Mouse (Mus musculus) ES-E14 (cell line): ENCODE data around the gene Sertad1. TPM values are rescaled to one million over a fixed set of nuclear protein-coding genes. Genes with fewer than 3 reads are reported as not detected.

Experiments
- DNase-seq: peaks from one replicate; pipeline ENCODE4 v3.0.0-alpha.2; 2013; ENCODE audit warnings: low read depth, low spot score
- H3K27ac ChIP-seq: 2 replicates; pipeline ENCODE4 v1.5.1; 2012; ENCODE audit warnings: low read depth, mild to moderate bottlenecking, low read length, moderate library complexity, mixed read lengths; ENCODE audit not compliant: poor library complexity, insufficient read depth, severe bottlenecking
- H3K36me3 ChIP-seq: 2 replicates; pipeline ENCODE4 v1.6.1; 2012; ENCODE audit warnings: mild to moderate bottlenecking, low read length, moderate library complexity, mixed read lengths; ENCODE audit not compliant: control insufficient read depth, poor library complexity, insufficient read depth, severe bottlenecking
- H3K4me1 ChIP-seq, 2 experiments: fragments of 150-350 bp in 1 of 2; sonication (generic) in 1 of 2; 2 replicates each; pipeline ENCODE4 v1.6.1; 2012; ENCODE audit warnings: low read length in 2 of 2, mild to moderate bottlenecking in 1 of 2, mixed read lengths in 1 of 2; ENCODE audit not compliant: control insufficient read depth in 2 of 2, insufficient read depth in 2 of 2, poor library complexity in 1 of 2
- H3K4me3 ChIP-seq, 2 experiments: fragments of 150-350 bp in 1 of 2; sonication (generic) in 1 of 2; 2 replicates each; pipeline ENCODE4 v1.5.1; 2012; ENCODE audit warnings: low read length in 2 of 2, low read depth in 1 of 2, mild to moderate bottlenecking in 1 of 2, mixed read lengths in 1 of 2; ENCODE audit not compliant: insufficient read depth in 1 of 2, poor library complexity in 1 of 2, severe bottlenecking in 1 of 2
- H3K9ac ChIP-seq: 2 replicates; pipeline ENCODE4 v1.6.1; 2012; ENCODE audit warnings: low read depth, mild to moderate bottlenecking, low read length, mixed read lengths; ENCODE audit not compliant: poor library complexity, insufficient read depth, severe bottlenecking
- H3K9me3 ChIP-seq: fragments of 150-350 bp; sonication (generic); 2 replicates; pipeline ENCODE4 v1.6.1; 2012; ENCODE audit warnings: low read depth, mild to moderate bottlenecking, low read length; ENCODE audit not compliant: control insufficient read depth, insufficient read depth
- CHD2 ChIP-seq: IDR thresholded peaks from 2 replicates; pipeline ENCODE4 v1.6.1; 2014; ENCODE audit warnings: mild to moderate bottlenecking, low read depth, low read length, inconsistent platforms
- HCFC1 ChIP-seq: IDR thresholded peaks from 2 replicates; pipeline ENCODE4 v1.6.1; 2012; ENCODE audit warnings: low read length, inconsistent platforms, borderline replicate concordance; ENCODE audit not compliant: insufficient read depth
- MAFK ChIP-seq: IDR thresholded peaks from 2 replicates; pipeline ENCODE4 v1.6.1; 2014; ENCODE audit warnings: mild to moderate bottlenecking, low read depth, low read length, inconsistent platforms; ENCODE audit not compliant: insufficient read depth
- ZC3H11A ChIP-seq: IDR thresholded peaks from 2 replicates; pipeline ENCODE4 v1.6.1; 2012; ENCODE audit warnings: low read depth, mild to moderate bottlenecking, inconsistent platforms, low read length, borderline replicate concordance
- ZNF384 ChIP-seq: IDR thresholded peaks from 2 replicates; pipeline ENCODE4 v1.6.1; 2012; ENCODE audit warnings: low read depth, low read length, inconsistent platforms
- in situ Hi-C, 2 experiments: fragments of 600-800 bp; cut with MboI; formaldehyde crosslinking; loops; one replicate each; pipeline ENCODE4 v1.15.1; 2025; ENCODE audit warnings: low sequenced_read_pairs in 2 of 2, inconsistent platforms in 1 of 2; ENCODE audit not compliant: unreplicated experiment in 2 of 2
- total RNA-seq: library from RNA; depleted of rRNA; stranded (reverse); fragments of 300-350 nt; gene quantifications from 2 replicates; pipeline ENCODE4 v1.2.3, GENCODE M21; 2012

Gene Sertad1
- total RNA-seq, 1 experiment: 25.1 TPM

GRCm38 (mm10) chr7:27455273-27455672, 31.4 kb upstream of the Sertad1 start:
- in situ Hi-C loops: no loop called here
- TF ChIP-seq ZNF384 (0 out of 2 replicates have a peak, but pooled peaks have one; percentile 55), MAFK (no peak)
- no peaks in the 10 kb centered on the region for H3K9me3 ChIP-seq
- no peak overlapping the region for H3K27ac ChIP-seq
- H3K4me3 ChIP-seq: no peak overlapping the region
- DNase-seq: no peak
- peaks cover 3% of the 10 kb centered on the region; the same call in 1 of the 2 replicates for H3K36me3 ChIP-seq
- H3K4me1 ChIP-seq: peaks cover 0 to 4% of the 10 kb centered on the region in 2 experiments; a peak in 2 of 4 replicates
- no peak overlapping the region for H3K9ac ChIP-seq

DNA sequence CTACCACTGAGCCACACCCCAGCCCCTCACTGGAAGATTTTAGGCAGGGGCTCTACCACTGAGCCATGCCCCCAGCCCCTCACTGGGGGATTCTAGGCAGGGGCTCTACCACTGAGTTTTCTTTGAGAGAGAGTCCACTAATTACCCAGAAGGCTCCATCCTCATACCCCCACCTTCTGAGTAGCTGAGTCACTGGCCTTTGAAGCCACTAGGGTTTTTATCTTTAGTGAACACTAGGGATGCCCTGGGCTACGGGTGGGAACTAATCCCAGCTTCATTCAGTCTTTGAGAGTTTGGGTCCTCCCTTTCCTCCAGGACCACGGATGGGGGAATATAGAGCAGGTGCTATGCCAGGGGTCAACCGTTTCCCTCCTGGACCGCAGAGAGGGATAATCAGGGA, 28.1 kb upstream of the Sertad1 start:
- no peak for DNase-seq
- TF ChIP-seq HCFC1 (no peak), ZNF384 (no peak), ZC3H11A (no peak), CHD2 (no peak), MAFK (no peak)
- in situ Hi-C loops: no loop called here

GRCm38 (mm10) chr7:27459640-27460039, 27.1 kb upstream of the Sertad1 start:
- in situ Hi-C loops: no loop called here
- no peak overlapping the region for H3K9ac ChIP-seq

More for the DNA sequence above, 28.1 kb upstream of the Sertad1 start:
- no peak overlapping the region for H3K4me3 ChIP-seq
- peaks cover 5% of the 10 kb centered on the region; the same call in 1 of the 2 replicates for H3K36me3 ChIP-seq
- H3K9me3 ChIP-seq: no peaks in the 10 kb centered on the region
- no peak overlapping the region for H3K27ac ChIP-seq
- H3K9ac ChIP-seq: no peak overlapping the region
- peaks cover 0 to 4% of the 10 kb centered on the region in 2 experiments; a peak in 2 of 4 replicates for H3K4me1 ChIP-seq

GRCm38 (mm10) chr7:27460477-27460876, 26.2 kb upstream of the Sertad1 start:
- Histone ChIP-seq H3K4me3 (no peak overlapping the region), H3K27ac (no peak overlapping the region), H3K4me1 (peaks cover 0 to 4% of the 10 kb centered on the region in 2 experiments; a peak in 2 of 4 replicates), H3K9ac (no peak overlapping the region), H3K9me3 (no peaks in the 10 kb centered on the region), H3K36me3 (peaks cover 5% of the 10 kb centered on the region; the same call in 1 of the 2 replicates)
- in situ Hi-C loops: no loop called here
- TF ChIP-seq CHD2 (no peak), ZC3H11A (no peak), ZNF384 (no peak), HCFC1 (no peak), MAFK (no peak)
- no peak for DNase-seq

More at GRCm38 (mm10) chr7:27459640-27460039, 27.1 kb upstream of the Sertad1 start:
- Histone ChIP-seq H3K36me3 (peaks cover 5% of the 10 kb centered on the region; the same call in 1 of the 2 replicates), H3K9me3 (no peaks in the 10 kb centered on the region), H3K4me3 (no peak overlapping the region), H3K4me1 (peaks cover 0 to 4% of the 10 kb centered on the region in 2 experiments; a peak in 2 of 4 replicates), H3K27ac (no peak overlapping the region)
- TF ChIP-seq HCFC1 (no peak), CHD2 (no peak), ZNF384 (no peak), MAFK (no peak), ZC3H11A (no peak)
- no peak for DNase-seq

DNA sequence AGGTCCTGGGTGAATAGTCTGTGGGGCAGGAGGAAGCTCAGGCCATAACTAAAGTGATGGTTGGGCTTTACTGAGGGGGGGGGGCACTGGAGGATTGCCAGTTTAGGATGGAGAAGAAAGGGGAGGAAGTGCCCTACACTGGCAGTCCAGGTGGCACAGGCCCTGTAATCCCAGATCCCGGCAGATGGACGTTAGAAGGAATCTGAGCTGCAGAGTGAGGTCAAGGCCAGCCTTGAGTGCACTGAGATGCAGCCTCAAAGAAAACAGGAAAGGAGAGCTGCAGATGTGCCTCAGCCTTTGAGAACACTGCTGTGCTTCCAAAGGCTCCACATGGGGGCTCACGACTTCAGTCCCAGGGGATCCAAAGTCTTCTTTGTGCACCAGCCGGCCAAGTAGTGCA, 19.1 kb upstream of the Sertad1 start:
- DNase-seq: no peak
- H3K9ac ChIP-seq: no peak overlapping the region
- H3K4me1 ChIP-seq: peaks cover 5 to 9% of the 10 kb centered on the region in 2 experiments; a peak in 2 of 4 replicates
- H3K36me3 ChIP-seq: no peaks in the 10 kb centered on the region; the same call in 1 of the 2 replicates
- H3K27ac ChIP-seq: no peak overlapping the region
- H3K4me3 ChIP-seq: no peak overlapping the region
- in situ Hi-C loops: no loop called here
- no peak for TF ChIP-seq HCFC1
- no peak for TF ChIP-seq ZNF384
- no peak for TF ChIP-seq MAFK
- TF ChIP-seq CHD2: no peak
- no peaks in the 10 kb centered on the region for H3K9me3 ChIP-seq
